Mouse (Mus musculus) heart, postnatal 10 days (tissue): ENCODE data around the gene Ifitm7. TPM values are rescaled to one million over a fixed set of nuclear protein-coding genes. Genes with fewer than 3 reads are reported as not detected.
"Not testable (repeated sequence)": the region's sequence is repeated elsewhere in the genome, so short reads cannot be mapped to it uniquely, and the experiment has no call there.

Experiments
- DNase-seq, 2 experiments: peaks; one replicate each; pipeline ENCODE4 v3.0.0; 2021
- intact Hi-C: fragments of 180-260 bp; cut with DNase I; formaldehyde crosslinking; loops from one replicate; pipeline ENCODE4 v1.15.1; 2025
- total RNA-seq, 2 experiments: library from RNA; stranded (reverse); gene quantifications; 2 replicates each; pipeline ENCODE4 v1.2.3; 2021

The Ifitm7 gene
- total RNA-seq, 2 experiments from 2014 or later = not detected

GRCm38 (mm10) chr16:13983161-13983560 is 3.5 kb downstream of the Ifitm7 start:
- intact Hi-C loops = no loop called here
- DNase-seq = no peak

GRCm38 (mm10) chr16:13981726-13982125 is 5.0 kb downstream of the Ifitm7 start:
- DNase-seq, intact Hi-C loops: not testable (repeated sequence)

- intact Hi-C loops = not testable (repeated sequence)
Observed at GRCm38 (mm10) chr16:13977026-13977425, 9.7 kb downstream of the Ifitm7 start.

GRCm38 (mm10) chr16:13976358-13976896 is 10.3 kb downstream of the Ifitm7 start:
- DNase-seq, intact Hi-C loops: not testable (repeated sequence)

More at GRCm38 (mm10) chr16:13977026-13977425, 9.7 kb downstream of the Ifitm7 start:
- DNase-seq = not testable (repeated sequence)

GRCm38 (mm10) chr16:13972051-13972450 is 14.6 kb downstream of the Ifitm7 start:
- no peak for DNase-seq
- intact Hi-C loops = no loop called here

- DNase-seq = no peak
- intact Hi-C loops = no loop called here
Observed at GRCm38 (mm10) chr16:13969096-13969495, 17.6 kb downstream of the Ifitm7 start.

GRCm38 (mm10) chr16:13962053-13962452 is 24.6 kb downstream of the Ifitm7 start:
- intact Hi-C loops = no loop called here
- DNase-seq = no peak

GRCm38 (mm10) chr16:13951245-13951644 is 35.4 kb downstream of the Ifitm7 start:
- intact Hi-C loops = no loop called here
- DNase-seq = no peak

- intact Hi-C loops = no loop called here
Observed at GRCm38 (mm10) chr16:13946306-13946705, 40.4 kb downstream of the Ifitm7 start.

GRCm38 (mm10) chr16:13945153-13945552 is 41.5 kb downstream of the Ifitm7 start:
- intact Hi-C loops = no loop called here
- DNase-seq = no peak

More at GRCm38 (mm10) chr16:13946306-13946705, 40.4 kb downstream of the Ifitm7 start:
- no peak for DNase-seq

GRCm38 (mm10) chr16:13944752-13945151 is 41.9 kb downstream of the Ifitm7 start:
- intact Hi-C loops = no loop called here
- no peak for DNase-seq

- intact Hi-C loops = no loop called here
- no peak for DNase-seq
Observed at GRCm38 (mm10) chr16:13944178-13944577, 42.5 kb downstream of the Ifitm7 start.

GRCm38 (mm10) chr16:13940847-13941395 is 45.8 kb downstream of the Ifitm7 start:
- no peak for DNase-seq
- intact Hi-C loops = no loop called here

- intact Hi-C loops = no loop called here
- DNase-seq = peak; percentile 31 to 41
Observed at GRCm38 (mm10) chr16:13940139-13940846, 46.4 kb downstream of the Ifitm7 start.

Other genes starting within 250 kb of the Ifitm7 start
- 10 to 100 TPM; 42.5 to 47.6 TPM for gene Rrn3, start 206.2 kb downstream of the Ifitm7 start, total RNA-seq
- gene Ntan1, start 168.0 kb downstream of the Ifitm7 start, total RNA-seq = 10 to 100 TPM; 66.2 to 66.5 TPM
- 10 to 100 TPM; 78.5 to 80.1 TPM for gene Pdxdc1, start 83.8 kb downstream of the Ifitm7 start, total RNA-seq
- gene Mpv17l, start 83.7 kb downstream of the Ifitm7 start, total RNA-seq = 1 to 10 TPM in 1 of 2 experiments, under 1 TPM in 1; 0.74 to 1.3 TPM
- not detected for gene 2900011O08Rik, start 284 bp downstream of the Ifitm7 start, total RNA-seq
- 10 to 100 TPM; 34.8 to 39.2 TPM for gene Nde1, start 176.4 kb upstream of the Ifitm7 start, total RNA-seq
- 10 to 100 TPM; 24.4 to 28.5 TPM for gene Marf1, start 176.5 kb upstream of the Ifitm7 start, total RNA-seq